Mouse (Mus musculus) forebrain, embryonic 10.5 days (tissue): ENCODE measurements around the gene Faf1. TPM values are rescaled to one million over a fixed set of nuclear protein-coding genes. Genes with fewer than 3 reads are reported as not detected.
A peak's percentile ranks its signal among the peaks of the same experiment; 100 is the strongest.

Experiments used
- DNase-seq: peaks from one replicate; pipeline ENCODE4 v3.0.0-alpha.2; 2017; ENCODE audit warnings: low spot score; ENCODE audit errors: extremely low spot score
- H3K27ac ChIP-seq: fragments of 300-500 bp; sonication (generic); 2 replicates; pipeline ENCODE4 v1.5.1; 2016; ENCODE audit warnings: mild to moderate bottlenecking
- H3K27me3 ChIP-seq: fragments of 300-500 bp; sonication (generic); 2 replicates; pipeline ENCODE4 v1.6.1; 2016; ENCODE audit warnings: mild to moderate bottlenecking; ENCODE audit not compliant: poor library complexity, severe bottlenecking
- H3K36me3 ChIP-seq: fragments of 300-500 bp; sonication (generic); replicated peaks from 2 replicates; pipeline ENCODE4 v1.6.1; 2016; ENCODE audit warnings: mild to moderate bottlenecking, moderate library complexity
- H3K4me1 ChIP-seq: fragments of 300-500 bp; sonication (generic); 2 replicates; pipeline ENCODE4 v1.6.1; 2016
- H3K4me3 ChIP-seq: fragments of 300-500 bp; sonication (generic); 2 replicates; pipeline ENCODE4 v1.5.1; 2016; ENCODE audit warnings: mild to moderate bottlenecking, moderate library complexity
- H3K9me3 ChIP-seq: fragments of 300-500 bp; sonication (generic); 2 replicates; pipeline ENCODE4 v1.6.1; 2016; ENCODE audit warnings: mild to moderate bottlenecking, moderate library complexity
- WGBS: fragments of 180-500 bp; shearing (Covaris S2); methylation state at CpG from one replicate; pipeline ENCODE4 v1.1.7; 2016; 5-methylcytosine and 5-hydroxymethylcytosine counted together
- polyA plus RNA-seq: library from polyadenylated mRNA; unstranded; fragments of >200 nt; fragmentation: Nextera tagmentation; extraction: Ambion mirVana; gene quantifications from 2 replicates; pipeline ENCODE4 v1.2.1, GENCODE M21; 2016

Gene Faf1
- polyA plus RNA-seq = 28.3 and 29.7 TPM in 2 replicates

- peaks cover 16% of the 10 kb centered on the region for H3K4me1 ChIP-seq
- H3K9me3 ChIP-seq = no peaks in the 10 kb centered on the region
- no peaks in the 10 kb centered on the region for H3K36me3 ChIP-seq
- under 1% methylated on average over 107 of the region's 107 CpGs for WGBS
- peak within 1 kb of the TSS; percentile 95 for H3K27ac ChIP-seq
- H3K4me3 ChIP-seq = peak within 1 kb of the TSS; percentile 90
- H3K27me3 ChIP-seq = no peaks in the 10 kb centered on the region
- peak; percentile 96 for DNase-seq
These were observed at the start of gene Faf1 for GRCm38 (mm10) chr4:109676218-109677215. TSS of gene Faf1 (plus strand) at chr4:109676588.

GRCm38 (mm10) chr4:109630215-109630614 lies 46.2 kb upstream of the Faf1 start:
- Histone ChIP-seq H3K27ac (no peak overlapping the region), H3K27me3 (no peaks in the 10 kb centered on the region), H3K9me3 (no peaks in the 10 kb centered on the region), H3K4me1 (no peaks in the 10 kb centered on the region), H3K4me3 (no peak overlapping the region), H3K36me3 (no peaks in the 10 kb centered on the region)
- no peak for DNase-seq
- WGBS = 82% methylated on average over 2 of the region's 2 CpGs

- no peaks in the 10 kb centered on the region for H3K36me3 ChIP-seq
- no peaks in the 10 kb centered on the region for H3K4me1 ChIP-seq
- DNase-seq = no peak
- H3K27ac ChIP-seq = no peak overlapping the region
- 86% methylated on average over 4 of the region's 4 CpGs for WGBS
- no peak overlapping the region for H3K4me3 ChIP-seq
- H3K27me3 ChIP-seq = no peaks in the 10 kb centered on the region
- no peaks in the 10 kb centered on the region for H3K9me3 ChIP-seq
These were observed 45.4 kb upstream of the Faf1 start for GRCm38 (mm10) chr4:109631029-109631428.

- Histone ChIP-seq H3K27ac (no peak overlapping the region), H3K4me1 (no peaks in the 10 kb centered on the region), H3K36me3 (no peaks in the 10 kb centered on the region), H3K9me3 (no peaks in the 10 kb centered on the region), H3K27me3 (no peaks in the 10 kb centered on the region), H3K4me3 (no peak overlapping the region)
- WGBS = 92% methylated on average over 2 of the region's 2 CpGs
- no peak for DNase-seq
These were observed 41.4 kb upstream of the Faf1 start for GRCm38 (mm10) chr4:109634971-109635370.

GRCm38 (mm10) chr4:109639356-109639755 lies 37.0 kb upstream of the Faf1 start:
- no peaks in the 10 kb centered on the region for H3K27me3 ChIP-seq
- H3K36me3 ChIP-seq = no peaks in the 10 kb centered on the region
- 91% methylated on average over 9 of the region's 9 CpGs for WGBS
- no peaks in the 10 kb centered on the region for H3K9me3 ChIP-seq
- no peak overlapping the region for H3K4me3 ChIP-seq
- no peak for DNase-seq
- H3K4me1 ChIP-seq = no peaks in the 10 kb centered on the region
- no peak overlapping the region for H3K27ac ChIP-seq

- Histone ChIP-seq H3K4me3 (no peak overlapping the region), H3K9me3 (no peaks in the 10 kb centered on the region), H3K27ac (no peak overlapping the region), H3K27me3 (no peaks in the 10 kb centered on the region), H3K36me3 (no peaks in the 10 kb centered on the region), H3K4me1 (no peaks in the 10 kb centered on the region)
- WGBS = 94% methylated on average over 7 of the region's 7 CpGs
- no peak for DNase-seq
These were observed 36.2 kb upstream of the Faf1 start for GRCm38 (mm10) chr4:109640141-109640540.

GRCm38 (mm10) chr4:109641451-109641850 lies 34.9 kb upstream of the Faf1 start:
- no peak for DNase-seq
- Histone ChIP-seq H3K36me3 (no peaks in the 10 kb centered on the region), H3K4me3 (no peak overlapping the region), H3K4me1 (no peaks in the 10 kb centered on the region), H3K27me3 (no peaks in the 10 kb centered on the region), H3K9me3 (no peaks in the 10 kb centered on the region), H3K27ac (no peak overlapping the region)
- 86% methylated on average over 3 of the region's 3 CpGs for WGBS

GRCm38 (mm10) chr4:109647281-109647680 lies 29.1 kb upstream of the Faf1 start:
- H3K4me3 ChIP-seq = no peak overlapping the region
- H3K27ac ChIP-seq = no peak overlapping the region
- no peak for DNase-seq
- H3K27me3 ChIP-seq = peaks cover 10% of the 10 kb centered on the region
- H3K36me3 ChIP-seq = no peaks in the 10 kb centered on the region
- no peaks in the 10 kb centered on the region for H3K9me3 ChIP-seq
- WGBS = 75% methylated on average over 4 of the region's 4 CpGs
- H3K4me1 ChIP-seq = no peaks in the 10 kb centered on the region

GRCm38 (mm10) chr4:109649331-109649730 lies 27.1 kb upstream of the Faf1 start:
- Histone ChIP-seq H3K36me3 (no peaks in the 10 kb centered on the region), H3K4me1 (no peaks in the 10 kb centered on the region), H3K9me3 (no peaks in the 10 kb centered on the region), H3K27me3 (peaks cover 30% of the 10 kb centered on the region), H3K27ac (no peak overlapping the region), H3K4me3 (no peak overlapping the region)
- DNase-seq = no peak
- WGBS = 82% methylated on average over 5 of the region's 5 CpGs

- peaks cover 69% of the 10 kb centered on the region for H3K27me3 ChIP-seq
- DNase-seq = no peak
- no peaks in the 10 kb centered on the region for H3K36me3 ChIP-seq
These were observed 23.1 kb upstream of the Faf1 start for GRCm38 (mm10) chr4:109653251-109653650.

GRCm38 (mm10) chr4:109654701-109655100 lies 21.7 kb upstream of the Faf1 start:
- no peak overlapping the region for H3K27ac ChIP-seq
- no peak overlapping the region for H3K4me3 ChIP-seq
- DNase-seq = no peak
- no peaks in the 10 kb centered on the region for H3K9me3 ChIP-seq
- 43% methylated on average over 2 of the region's 2 CpGs for WGBS
- no peaks in the 10 kb centered on the region for H3K36me3 ChIP-seq
- H3K4me1 ChIP-seq = peaks cover 12% of the 10 kb centered on the region
- H3K27me3 ChIP-seq = peaks cover 84% of the 10 kb centered on the region

More at GRCm38 (mm10) chr4:109653251-109653650, 23.1 kb upstream of the Faf1 start:
- no peak overlapping the region for H3K4me3 ChIP-seq
- no peaks in the 10 kb centered on the region for H3K9me3 ChIP-seq
- peaks cover 12% of the 10 kb centered on the region for H3K4me1 ChIP-seq
- H3K27ac ChIP-seq = no peak overlapping the region

- 29% methylated on average over 2 of the region's 2 CpGs for WGBS
- no peak overlapping the region for H3K4me3 ChIP-seq
- H3K36me3 ChIP-seq = no peaks in the 10 kb centered on the region
- no peak overlapping the region for H3K27ac ChIP-seq
- DNase-seq = no peak
- peaks cover 94% of the 10 kb centered on the region for H3K27me3 ChIP-seq
- no peaks in the 10 kb centered on the region for H3K9me3 ChIP-seq
- peaks cover 12% of the 10 kb centered on the region for H3K4me1 ChIP-seq
These were observed 20.6 kb upstream of the Faf1 start for GRCm38 (mm10) chr4:109655738-109656137.

- WGBS = 6% methylated on average over 4 of the region's 4 CpGs
- Histone ChIP-seq H3K36me3 (no peaks in the 10 kb centered on the region), H3K4me3 (no peak overlapping the region), H3K27me3 (peaks cover 100% of the 10 kb centered on the region), H3K9me3 (no peaks in the 10 kb centered on the region), H3K4me1 (peaks cover 12% of the 10 kb centered on the region), H3K27ac (no peak overlapping the region)
- no peak for DNase-seq
These were observed 20.1 kb upstream of the Faf1 start for GRCm38 (mm10) chr4:109656301-109656700.
